Mouse (Mus musculus) hindbrain, embryonic 12.5 days (tissue): Measurements from ENCODE around the gene Polr3b. TPM values are rescaled to one million over a fixed set of nuclear protein-coding genes. Genes with fewer than 3 reads are reported as not detected.
A peak's percentile ranks its signal among the peaks of the same experiment; 100 is the strongest.

Experiments
- ATAC-seq: fragments of 200-750 bp; cut with Nextera tagmentation; 2 replicates; pipeline ENCODE4 v1.8.0; 2017; ENCODE audit warnings: moderate TSS enrichment; ENCODE audit not compliant: low FRiP score
- H3K27ac ChIP-seq: fragments of 300-500 bp; sonication (generic); 2 replicates; pipeline ENCODE4 v1.5.1; 2016; ENCODE audit warnings: mild to moderate bottlenecking
- H3K27me3 ChIP-seq: fragments of 300-500 bp; sonication (generic); 2 replicates; pipeline ENCODE4 v1.6.1; 2016; ENCODE audit warnings: mild to moderate bottlenecking
- H3K36me3 ChIP-seq: fragments of 300-500 bp; sonication (generic); 2 replicates; pipeline ENCODE4 v1.6.1; 2016; ENCODE audit warnings: mild to moderate bottlenecking
- H3K4me1 ChIP-seq: fragments of 300-500 bp; sonication (generic); 2 replicates; pipeline ENCODE4 v1.6.1; 2016
- H3K4me2 ChIP-seq: fragments of 300-500 bp; sonication (generic); replicated peaks from 2 replicates; pipeline ENCODE4 v1.6.1; 2016; ENCODE audit warnings: mild to moderate bottlenecking
- H3K4me3 ChIP-seq: fragments of 300-500 bp; sonication (generic); 2 replicates; pipeline ENCODE4 v1.5.1; 2016; ENCODE audit warnings: mild to moderate bottlenecking
- H3K9ac ChIP-seq: fragments of 300-500 bp; sonication (generic); 2 replicates; pipeline ENCODE4 v1.6.1; 2016; ENCODE audit warnings: mild to moderate bottlenecking, moderate library complexity
- H3K9me3 ChIP-seq: fragments of 300-500 bp; sonication (generic); replicated peaks from 2 replicates; pipeline ENCODE4 v1.6.1; 2016; ENCODE audit warnings: mild to moderate bottlenecking
- WGBS: fragments of 180-500 bp; shearing (Covaris S2); methylation state at CpG from one replicate; pipeline ENCODE4 v1.1.7; 2016; 5-methylcytosine and 5-hydroxymethylcytosine counted together
- polyA plus RNA-seq: library from polyadenylated mRNA; unstranded; fragments of >200 nt; fragmentation: Nextera tagmentation; extraction: Ambion mirVana; gene quantifications from 2 replicates; pipeline ENCODE4 v1.2.1, GENCODE M21; 2016

The Polr3b gene
- polyA plus RNA-seq, 1 experiment from 2014 or later, result 19.3 TPM

DNA sequence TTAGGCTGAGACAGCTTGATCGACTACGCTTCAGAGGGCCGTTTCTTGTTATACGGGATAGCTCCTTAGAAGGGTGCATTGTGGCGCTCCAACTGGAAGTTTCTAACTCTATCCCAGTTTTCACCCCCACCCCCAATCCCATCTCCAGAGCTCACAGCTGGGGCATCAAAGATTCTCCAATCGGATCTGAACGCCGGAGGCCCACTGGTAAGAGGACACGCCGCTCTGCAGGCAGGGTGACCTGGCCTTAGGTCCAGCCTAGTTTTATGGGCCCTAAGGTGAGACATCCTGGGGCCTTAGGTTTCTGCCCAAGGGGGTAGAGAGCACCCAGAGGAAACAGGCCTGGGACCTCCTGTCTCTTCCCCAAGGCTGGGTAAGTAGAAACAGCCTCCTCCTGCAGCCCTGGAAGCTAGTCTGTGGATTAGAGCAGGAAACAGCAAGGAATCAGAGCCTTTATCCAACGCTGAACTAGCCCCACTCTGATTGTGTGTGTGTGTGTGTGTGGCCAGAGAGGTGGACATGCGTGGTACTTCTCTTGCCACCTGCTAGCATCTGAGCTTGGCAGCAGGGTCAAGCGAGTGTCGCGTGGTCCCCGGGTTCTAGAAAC is 137.5 kb downstream of the Polr3b start:
- peak overlapping the region; percentile 76 for H3K4me2 ChIP-seq
- no peak for ATAC-seq
- H3K27ac ChIP-seq, result peak overlapping the region; percentile 84
- H3K36me3 ChIP-seq, result no peaks in the 10 kb centered on the region
- H3K27me3 ChIP-seq, result peaks cover 43% of the 10 kb centered on the region
- 2% methylated on average over 16 of the region's 16 CpGs for WGBS
- peak overlapping the region; percentile 51 for H3K4me3 ChIP-seq
- no peaks in the 10 kb centered on the region for H3K9me3 ChIP-seq
- H3K9ac ChIP-seq, result peak overlapping the region; percentile 68
- peaks cover 59% of the 10 kb centered on the region for H3K4me1 ChIP-seq

- Histone ChIP-seq H3K27ac (peak overlapping the region; percentile 84), H3K9me3 (no peaks in the 10 kb centered on the region), H3K4me2 (peak overlapping the region; percentile 76), H3K36me3 (no peaks in the 10 kb centered on the region), H3K4me1 (peaks cover 52% of the 10 kb centered on the region), H3K27me3 (peaks cover 36% of the 10 kb centered on the region), H3K4me3 (peak overlapping the region; percentile 51), H3K9ac (peak overlapping the region; percentile 68)
- WGBS, result 4% methylated on average over 46 of the region's 46 CpGs
- peak; percentile 36 for ATAC-seq
Measured at GRCm38 (mm10) chr10:84760118-84761111, 138.3 kb downstream of the Polr3b start.

DNA sequence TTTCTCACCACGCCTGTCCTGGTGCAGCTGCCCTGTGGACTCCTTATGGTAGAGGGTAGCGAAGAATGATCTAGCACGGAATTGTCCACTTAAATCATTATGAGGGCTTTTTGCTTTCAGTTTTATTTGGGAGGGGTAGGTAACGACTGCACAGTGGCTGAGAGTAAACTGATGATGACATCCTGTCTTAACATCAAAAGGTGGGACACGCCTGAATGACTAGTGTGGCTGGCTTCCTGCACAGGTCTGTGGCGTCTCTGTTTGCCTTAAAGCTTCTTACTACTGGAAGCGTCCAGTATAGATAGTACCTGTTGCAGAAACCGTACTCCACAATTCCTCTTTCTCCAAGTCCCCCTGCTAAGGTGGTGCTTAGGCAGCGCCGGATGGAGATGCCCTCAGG is 146.7 kb downstream of the Polr3b start:
- ATAC-seq, result no peak
- H3K4me1 ChIP-seq, result peaks cover 7% of the 10 kb centered on the region
- H3K27me3 ChIP-seq, result no peaks in the 10 kb centered on the region
- no peak overlapping the region for H3K4me2 ChIP-seq
- no peak overlapping the region for H3K27ac ChIP-seq
- H3K4me3 ChIP-seq, result no peak overlapping the region
- H3K9ac ChIP-seq, result no peak overlapping the region
- H3K36me3 ChIP-seq, result peaks cover 7% of the 10 kb centered on the region
- WGBS, result 88% methylated on average over 10 of the region's 10 CpGs
- no peaks in the 10 kb centered on the region for H3K9me3 ChIP-seq

- WGBS, result 79% methylated on average over 4 of the region's 4 CpGs
- Histone ChIP-seq H3K9ac (no peak overlapping the region), H3K4me2 (no peak overlapping the region), H3K36me3 (no peaks in the 10 kb centered on the region), H3K4me3 (no peak overlapping the region), H3K27me3 (no peaks in the 10 kb centered on the region), H3K27ac (no peak overlapping the region), H3K4me1 (peaks cover 7% of the 10 kb centered on the region), H3K9me3 (no peaks in the 10 kb centered on the region)
- no peak for ATAC-seq
Measured at GRCm38 (mm10) chr10:84772380-84773130, 150.5 kb downstream of the Polr3b start.

- no peaks in the 10 kb centered on the region for H3K9me3 ChIP-seq
- no peaks in the 10 kb centered on the region for H3K27me3 ChIP-seq
- no peak for ATAC-seq
- H3K9ac ChIP-seq, result no peak overlapping the region
- H3K36me3 ChIP-seq, result no peaks in the 10 kb centered on the region
- H3K4me2 ChIP-seq, result no peak overlapping the region
- no peak overlapping the region for H3K4me3 ChIP-seq
- no peak overlapping the region for H3K27ac ChIP-seq
- 92% methylated on average over 4 of the region's 4 CpGs for WGBS
- H3K4me1 ChIP-seq, result peaks cover 7% of the 10 kb centered on the region
Measured at GRCm38 (mm10) chr10:84773889-84774288, 151.8 kb downstream of the Polr3b start.

DNA sequence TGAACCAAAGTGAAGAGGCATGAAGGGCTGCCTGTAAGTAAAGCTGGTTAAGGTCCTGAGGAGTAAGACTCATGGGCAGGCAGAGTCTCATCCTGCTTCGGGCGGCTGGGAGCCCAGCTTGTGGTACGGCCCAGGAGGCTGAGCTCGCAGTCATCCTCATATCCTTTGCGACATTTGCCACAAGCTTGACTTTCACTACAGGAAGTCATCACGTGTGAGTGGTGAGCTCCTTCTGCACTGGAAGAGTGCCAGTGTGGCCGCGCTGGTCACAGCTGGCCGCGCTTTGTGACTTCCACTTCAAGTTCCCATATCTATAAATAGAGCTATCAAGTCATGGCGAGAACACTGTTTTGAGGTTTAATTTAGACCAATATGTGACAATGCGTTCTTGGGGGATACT is 152.5 kb downstream of the Polr3b start:
- ATAC-seq, result no peak
- 88% methylated on average over 12 of the region's 12 CpGs for WGBS
- Histone ChIP-seq H3K36me3 (no peaks in the 10 kb centered on the region), H3K4me1 (peaks cover 7% of the 10 kb centered on the region), H3K4me2 (no peak overlapping the region), H3K9ac (no peak overlapping the region), H3K27ac (no peak overlapping the region), H3K9me3 (no peaks in the 10 kb centered on the region), H3K27me3 (no peaks in the 10 kb centered on the region), H3K4me3 (no peak overlapping the region)

Other genes starting within 250 kb of the Polr3b start
- 4.6 and 4.9 TPM in 2 replicates for gene Nuak1, start 181.7 kb upstream of the Polr3b start, polyA plus RNA-seq
- 125 and 130 TPM in 2 replicates for gene Ckap4, start 88.2 kb upstream of the Polr3b start, polyA plus RNA-seq
- 20.0 and 22.5 TPM in 2 replicates for gene Tcp11l2, start 45.7 kb upstream of the Polr3b start, polyA plus RNA-seq
- gene Rfx4, start 133.8 kb downstream of the Polr3b start, polyA plus RNA-seq, result 40.9 and 49.2 TPM in 2 replicates